Mouse (Mus musculus) adrenal gland, postnatal 4 days (tissue): ENCODE results near the gene Slc7a6. TPM values are rescaled to one million over a fixed set of nuclear protein-coding genes. Genes with fewer than 3 reads are reported as not detected.

Experiments
- DNase-seq, 2 experiments: peaks; one replicate each; pipeline ENCODE4 v3.0.0; 2021 to 2022; ENCODE audit warnings: low spot score in 2 of 2, mixed read lengths in 2 of 2
- total RNA-seq, 2 experiments: library from RNA; stranded (reverse); gene quantifications; 2 replicates each; pipeline ENCODE4 v1.2.3; 2021

Slc7a6 gene
- total RNA-seq, 2 experiments from 2014 or later: 21.0 to 25.3 TPM

DNA sequence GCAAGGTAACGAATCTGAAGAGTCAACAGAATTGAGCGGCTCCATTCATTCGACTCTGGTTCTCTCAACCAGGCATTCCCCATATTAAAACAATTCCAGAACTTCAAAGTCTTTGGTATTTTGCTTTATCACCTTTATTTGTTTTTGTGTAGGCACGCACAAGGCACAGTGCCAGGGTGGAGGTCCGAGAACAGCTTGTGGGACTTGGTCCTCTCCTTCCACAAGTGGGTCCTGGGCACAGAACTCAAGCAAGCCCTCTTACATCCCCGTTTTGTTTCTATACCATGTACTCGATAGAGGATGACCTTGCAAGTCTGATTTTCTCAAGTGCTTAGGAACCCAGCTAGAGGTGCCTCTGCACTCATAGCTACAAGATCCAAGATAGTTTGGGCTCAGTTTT lies 30.0 kb upstream of the Slc7a6 start:
- no peak for DNase-seq

DNA sequence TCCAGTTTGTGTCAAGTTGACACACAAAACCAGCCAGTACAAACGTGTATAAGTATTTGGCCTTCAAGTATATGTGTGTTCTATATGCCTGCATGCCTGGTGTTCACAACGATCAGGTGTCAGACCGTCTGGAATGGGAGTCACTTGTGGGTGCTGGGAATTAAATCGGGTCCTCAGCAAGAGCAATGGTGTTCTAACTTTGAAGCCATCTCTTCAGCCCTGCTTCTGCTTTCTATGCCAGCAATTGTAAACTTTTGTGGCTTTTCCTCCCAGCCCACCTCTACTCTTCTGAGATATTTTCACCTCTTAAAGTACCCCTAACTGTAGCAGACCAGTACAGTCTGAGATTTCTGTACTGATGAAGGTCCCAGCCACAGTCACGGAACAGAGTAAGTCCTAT lies 28.5 kb upstream of the Slc7a6 start:
- no peak for DNase-seq

DNA sequence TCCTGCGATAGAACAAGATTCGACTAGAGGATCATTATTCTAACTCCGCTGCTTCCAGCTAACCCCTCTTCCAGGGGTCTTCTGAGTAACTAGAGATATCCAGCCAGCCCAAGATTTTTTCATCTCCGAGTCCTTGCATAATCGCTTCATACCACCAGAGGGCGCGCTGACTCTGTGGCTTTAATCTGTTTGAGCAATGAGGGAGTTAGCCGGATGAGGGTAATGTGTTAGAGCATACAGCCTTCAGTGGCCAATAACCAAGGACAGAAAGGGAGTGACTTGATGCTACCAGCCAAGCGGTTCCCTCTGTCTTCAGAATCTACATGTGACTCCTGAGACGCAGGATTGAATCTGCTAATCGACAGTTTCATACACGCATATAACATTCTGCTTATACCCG lies 27.9 kb upstream of the Slc7a6 start:
- DNase-seq: peak; percentile 67 to 73

DNA sequence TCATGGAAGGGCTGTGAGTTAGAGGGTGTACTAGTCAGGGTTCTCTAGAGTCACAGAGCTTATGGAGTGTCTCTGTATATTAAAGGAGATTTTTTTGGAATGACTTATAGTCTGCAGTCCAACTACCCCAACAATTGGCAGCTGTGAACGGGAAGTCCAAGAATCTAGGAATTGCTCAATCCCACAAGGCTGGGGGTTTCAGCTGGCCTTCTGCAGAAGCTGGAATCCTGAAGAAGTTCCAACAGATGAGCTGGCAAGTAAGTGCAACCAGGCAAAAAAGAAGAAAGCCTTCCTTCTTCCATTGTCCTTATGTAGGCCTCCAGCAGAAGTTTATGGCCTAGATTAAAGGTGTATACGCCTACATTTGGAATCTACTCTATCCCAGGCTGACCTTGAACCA lies 23.3 kb upstream of the Slc7a6 start:
- DNase-seq: no peak

DNA sequence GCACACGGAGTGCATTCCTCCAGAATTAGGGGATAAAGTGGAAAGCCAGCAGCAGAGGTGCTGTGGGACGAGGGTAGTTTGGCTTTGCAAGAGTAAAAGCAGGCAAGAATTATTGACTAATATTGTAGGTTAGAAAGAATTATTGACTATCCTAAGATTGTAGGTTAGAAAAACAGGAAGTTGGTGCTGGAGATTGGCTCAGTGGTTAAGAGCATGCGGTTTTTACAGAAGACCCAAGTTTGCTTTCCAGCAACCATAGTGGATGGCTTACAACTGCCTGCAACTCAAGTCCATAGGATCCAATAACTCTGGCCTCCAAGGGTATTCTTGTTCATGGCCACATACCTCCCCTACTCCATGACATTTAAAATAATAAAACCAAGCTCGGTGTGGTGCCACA lies 22.6 kb upstream of the Slc7a6 start:
- no peak for DNase-seq

DNA sequence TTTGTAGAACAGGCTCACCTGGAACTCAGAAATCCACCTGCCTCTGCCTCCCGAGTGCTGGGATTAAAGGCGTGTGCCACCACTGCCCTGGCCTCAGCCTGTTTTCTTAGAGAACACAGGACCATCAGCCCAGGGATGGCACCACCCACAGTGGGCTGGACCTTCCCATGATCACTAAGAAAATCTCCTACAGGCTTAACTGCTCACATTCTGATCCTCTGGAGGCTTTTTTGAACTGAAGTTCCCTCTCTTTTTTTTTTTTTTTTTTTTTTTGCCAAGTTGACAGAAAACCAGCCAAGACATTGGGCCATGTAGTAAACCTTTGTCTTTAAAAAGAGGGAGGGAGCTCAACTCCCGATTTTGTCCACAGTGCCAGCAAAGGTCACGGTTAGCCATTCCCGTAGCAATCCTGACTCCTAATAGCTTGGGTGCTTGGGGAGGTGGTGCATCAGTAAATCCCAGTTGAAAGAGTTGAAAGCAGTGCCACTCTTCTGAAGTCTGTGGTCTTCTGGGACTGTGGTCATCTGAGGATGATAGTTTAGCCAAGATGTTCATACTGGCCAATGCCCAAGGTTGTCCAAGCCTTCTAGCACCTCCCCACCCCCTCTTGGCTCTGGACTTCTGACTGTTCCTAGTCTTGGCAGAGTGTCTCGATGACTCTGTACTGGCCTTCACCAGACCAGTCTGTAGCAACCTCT lies 20.6 kb upstream of the Slc7a6 start:
- no peak for DNase-seq

DNA sequence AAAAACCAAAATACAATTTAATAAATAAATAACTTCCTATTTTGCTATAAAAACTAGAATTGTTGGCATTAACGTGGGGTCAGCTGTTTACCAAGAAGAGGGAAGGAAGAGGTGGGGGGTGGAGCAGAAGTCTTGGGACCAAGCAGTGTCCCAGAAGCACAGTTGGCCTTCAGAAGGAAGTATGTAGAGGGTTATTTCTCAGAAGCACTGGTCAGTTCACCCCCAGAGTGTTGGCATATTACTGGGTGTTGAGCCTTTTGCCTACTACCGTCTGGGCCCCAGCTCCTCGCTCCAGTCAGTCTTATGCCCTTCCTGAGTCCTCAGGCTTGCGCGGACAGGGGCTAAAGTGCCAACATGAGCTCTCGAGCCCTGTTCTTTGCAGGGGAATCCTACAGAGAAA lies 19.6 kb upstream of the Slc7a6 start:
- no peak for DNase-seq

DNA sequence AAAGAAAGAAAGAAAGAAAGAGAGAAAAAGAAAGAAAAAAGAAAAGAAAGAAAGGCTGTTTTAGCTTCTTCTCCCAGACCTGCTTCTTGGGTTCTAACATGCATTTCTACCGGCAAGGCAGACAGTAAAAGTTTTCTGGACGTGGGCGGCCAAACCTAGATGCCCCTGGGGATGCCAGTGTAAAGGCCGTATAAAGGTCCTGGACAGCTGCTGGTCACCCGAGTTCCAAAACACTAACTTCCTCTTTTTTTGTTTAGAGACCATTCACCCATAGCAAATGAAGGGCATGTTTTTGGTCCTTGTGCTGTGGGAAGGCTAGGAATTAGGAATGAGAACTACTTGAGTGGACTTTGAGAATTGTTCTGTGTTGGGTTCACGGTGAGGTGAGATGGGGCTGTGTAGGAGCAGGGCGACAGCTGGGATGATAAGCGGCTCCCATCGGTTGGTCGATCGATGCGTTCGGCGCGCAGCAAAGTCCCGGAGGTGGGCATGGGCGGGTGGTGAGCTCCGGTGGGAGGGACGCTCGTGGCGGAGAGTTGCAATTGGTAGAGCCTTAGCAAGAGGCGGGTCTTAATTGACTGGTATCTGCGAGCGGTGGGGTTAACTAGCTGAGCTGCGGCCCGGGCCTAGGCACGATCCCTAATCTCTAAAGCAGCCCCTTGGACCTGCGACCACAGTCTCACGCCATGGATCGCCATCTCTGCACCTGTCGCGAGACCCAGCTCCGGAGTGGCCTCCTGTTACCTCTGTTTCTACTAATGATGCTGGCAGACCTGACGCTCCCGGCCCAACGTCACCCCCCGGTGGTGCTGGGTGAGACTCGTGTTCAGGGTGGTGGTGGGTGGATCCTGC lies 18.6 kb upstream of the Slc7a6 start, which contains the start of gene Pla2g15:
Pla2g15 (plus strand) TSS at position 599 of the 852 bp plus-strand sequence.
- peak; percentile 69 to 89 for DNase-seq

DNA sequence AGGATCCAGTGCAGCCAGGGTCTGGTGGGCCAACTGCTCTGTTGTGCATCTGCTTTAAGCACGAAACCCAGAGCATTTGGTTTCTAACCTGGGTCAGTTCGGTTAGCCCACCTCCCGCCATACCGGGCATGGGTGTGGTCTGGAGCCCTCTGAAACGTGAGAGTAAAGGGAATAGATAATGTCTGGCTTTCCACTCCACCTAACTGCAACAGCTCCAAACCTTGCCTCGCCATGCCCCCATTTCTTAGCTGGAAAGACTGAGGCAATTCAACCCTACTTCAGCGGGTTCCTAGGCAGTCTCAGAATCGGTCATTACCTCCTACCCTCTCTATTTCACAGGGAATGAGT lies 18.0 kb upstream of the Slc7a6 start:
- DNase-seq: no peak

DNA sequence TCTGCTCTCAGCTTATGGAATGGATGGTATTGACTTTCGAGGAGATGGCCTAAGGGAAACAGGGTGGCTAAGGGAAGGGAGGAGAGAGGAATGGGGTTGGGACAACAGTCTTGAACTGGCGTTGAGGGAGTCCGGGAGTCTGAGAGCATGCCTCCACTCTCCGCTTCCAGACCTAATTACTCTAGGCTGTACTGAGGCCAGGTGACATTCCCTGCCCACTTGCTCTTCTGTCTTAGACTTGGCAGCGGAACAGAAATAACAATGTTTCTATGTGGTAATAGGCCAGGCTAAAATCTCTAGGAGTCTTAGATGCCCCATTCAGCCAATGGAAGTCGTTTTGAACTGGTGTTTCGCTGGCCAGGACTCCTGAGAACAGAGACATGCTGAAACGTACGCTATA lies 17.6 kb upstream of the Slc7a6 start:
- DNase-seq: no peak

DNA sequence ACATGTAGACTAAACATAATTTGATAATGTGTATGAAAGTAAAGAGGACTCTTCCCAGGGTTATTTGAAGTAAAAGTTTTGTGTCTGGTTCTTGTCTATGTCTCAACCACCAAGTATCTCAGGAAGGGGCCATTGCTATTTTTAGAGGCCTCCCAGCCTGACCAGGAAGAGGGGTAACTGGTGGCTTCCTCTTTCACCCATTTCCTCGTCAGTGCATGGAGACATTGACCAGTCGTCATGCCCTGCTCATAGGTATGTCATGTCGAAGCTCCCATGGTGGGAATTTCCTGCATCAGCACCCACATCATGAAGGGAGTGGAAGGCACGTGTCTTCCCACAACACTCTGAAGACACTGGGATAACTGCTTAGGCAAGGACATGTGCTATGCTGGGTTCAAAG lies 15.8 kb upstream of the Slc7a6 start:
- DNase-seq: no peak

DNA sequence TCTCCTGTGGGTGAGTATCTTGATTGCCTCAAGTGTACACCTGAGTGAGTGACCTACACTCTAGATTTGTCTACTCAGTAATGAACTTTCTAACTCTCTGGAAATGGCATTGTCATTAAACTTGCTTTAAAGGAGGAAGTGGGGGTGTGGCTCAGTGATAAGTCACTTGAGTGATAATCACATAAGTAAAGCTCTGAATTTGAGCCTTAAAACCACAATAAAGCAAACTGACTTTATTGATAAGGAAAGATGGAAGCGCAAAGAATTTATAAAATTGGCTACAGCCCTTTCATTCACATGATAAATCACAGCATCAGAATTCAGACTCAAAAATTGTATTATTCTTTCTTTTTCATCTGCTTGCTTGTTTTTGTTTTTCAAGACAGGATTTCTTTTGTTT lies 11.2 kb upstream of the Slc7a6 start:
- DNase-seq: no peak

DNA sequence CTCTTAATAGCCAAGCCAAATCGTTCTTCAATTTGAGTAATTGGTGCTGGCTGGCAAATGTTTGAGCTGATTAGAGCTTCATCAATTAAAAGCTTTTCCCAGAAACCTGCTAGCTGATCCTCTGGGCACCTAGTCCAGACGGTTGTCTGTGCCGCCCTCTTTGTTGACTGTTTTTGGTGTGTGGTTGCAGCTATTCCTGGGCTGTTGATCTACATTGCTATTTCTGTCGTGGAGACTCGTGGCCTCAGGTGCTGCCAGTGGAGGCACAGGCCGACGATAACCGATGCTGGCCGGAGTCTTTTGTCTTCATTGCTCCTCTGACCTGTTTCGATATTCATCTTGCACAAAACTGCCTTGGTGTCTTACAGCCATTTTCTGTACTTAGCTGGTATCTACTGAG lies 10.3 kb upstream of the Slc7a6 start:
- no peak for DNase-seq

DNA sequence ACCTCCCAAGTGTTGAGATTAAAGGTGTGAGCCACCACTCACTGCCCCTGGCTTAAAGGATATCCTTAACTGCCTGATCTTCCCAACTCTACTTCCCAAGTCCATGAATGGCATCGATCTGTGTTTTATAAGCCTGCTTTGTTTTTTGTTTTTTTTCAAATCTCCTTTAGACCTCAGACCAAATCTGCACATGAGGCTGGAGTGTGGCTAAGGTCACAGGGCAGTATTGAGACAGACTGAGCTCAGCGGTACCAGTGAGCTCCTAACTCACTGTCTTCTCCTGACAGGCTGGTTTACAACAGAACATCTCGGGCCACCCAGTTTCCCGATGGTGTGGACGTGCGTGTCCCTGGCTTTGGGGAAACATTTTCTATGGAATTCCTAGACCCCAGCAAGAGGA lies 8.8 kb upstream of the Slc7a6 start:
- DNase-seq: no peak

DNA sequence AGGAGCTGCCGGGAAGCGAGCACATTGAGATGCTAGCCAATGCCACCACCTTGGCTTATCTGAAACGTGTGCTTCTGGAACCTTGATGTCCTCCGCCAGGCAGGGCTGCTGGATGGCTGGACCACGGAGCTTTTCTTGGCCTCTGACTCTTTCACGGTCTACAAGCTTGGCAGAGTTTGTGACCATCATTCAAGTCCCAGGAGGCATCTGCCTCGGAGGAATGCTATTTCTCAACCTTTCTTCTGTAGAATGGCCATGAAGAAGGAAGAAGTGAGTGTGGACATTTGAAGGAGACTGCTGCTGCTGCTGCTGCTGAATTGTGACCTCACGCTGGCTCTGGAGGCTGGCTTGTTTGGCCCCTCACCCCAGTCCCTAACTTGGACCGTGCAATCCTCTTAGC lies 5.4 kb upstream of the Slc7a6 start:
- DNase-seq: no peak

DNA sequence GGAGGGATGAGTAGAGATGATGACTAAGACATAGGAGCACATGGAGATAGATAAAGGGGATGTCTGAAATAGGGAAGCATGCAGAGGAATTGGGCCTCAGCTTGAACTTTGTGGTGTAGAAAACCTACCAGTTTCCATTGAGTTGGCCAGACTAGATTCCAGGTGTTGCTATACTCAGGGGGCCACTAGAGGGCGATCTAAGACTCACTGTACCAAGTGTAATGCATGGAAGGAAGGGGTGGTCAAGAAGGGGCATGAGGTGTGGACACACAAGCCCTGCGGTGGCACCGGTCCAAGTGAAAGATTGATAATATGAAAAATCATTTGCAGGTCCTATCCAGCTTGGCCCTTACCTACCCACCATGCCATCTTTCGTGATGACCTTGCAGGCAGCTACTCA lies 3.2 kb upstream of the Slc7a6 start:
- DNase-seq: peak in 1 of 2 experiments; percentile 57

DNA sequence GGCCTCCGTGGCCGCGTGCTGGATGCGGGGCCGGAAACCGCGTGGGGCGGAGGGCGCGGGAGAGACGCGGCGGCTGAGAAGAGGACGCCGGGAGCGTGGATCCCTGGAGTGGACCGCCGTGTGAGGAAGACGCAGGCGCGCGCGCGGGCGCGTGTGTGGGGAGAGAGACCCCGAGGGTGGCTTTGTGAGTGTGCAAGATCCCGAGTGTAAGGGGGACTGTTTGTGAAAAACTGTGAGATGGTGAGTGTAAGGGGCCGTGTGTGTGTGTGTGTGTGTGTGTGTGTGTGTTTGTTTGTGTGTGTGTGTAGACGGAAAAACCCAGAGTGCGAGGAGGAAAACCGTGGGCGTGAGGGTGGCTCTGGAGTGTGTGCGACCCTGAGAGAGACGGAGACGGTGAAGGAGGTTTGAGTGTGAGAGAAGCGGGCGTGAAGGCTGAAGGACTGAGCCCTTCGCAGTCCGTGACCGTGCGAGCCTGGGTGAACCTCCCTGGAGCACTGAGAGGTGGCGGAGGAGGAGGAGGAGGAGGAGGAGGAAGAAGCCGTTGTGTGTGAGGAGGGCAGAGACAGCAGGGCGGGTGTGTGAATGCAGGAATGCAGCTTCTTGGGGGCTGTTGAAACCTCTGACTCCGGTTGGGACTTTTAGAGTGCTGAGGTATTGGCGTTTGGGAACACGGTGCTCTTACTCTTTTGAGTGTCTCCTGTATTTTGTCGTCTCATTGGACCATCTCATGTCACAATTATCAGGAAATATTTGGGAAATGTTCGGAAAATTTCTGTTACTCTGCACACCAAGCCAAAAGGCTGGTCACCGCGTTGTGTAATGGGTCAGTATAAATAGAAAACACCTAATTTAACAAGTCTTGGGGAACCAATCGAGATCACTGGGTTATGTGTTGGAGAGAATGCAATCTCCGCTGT lies 618 bp downstream of the Slc7a6 start:
- peak in 1 of 2 experiments; percentile 36 for DNase-seq

DNA sequence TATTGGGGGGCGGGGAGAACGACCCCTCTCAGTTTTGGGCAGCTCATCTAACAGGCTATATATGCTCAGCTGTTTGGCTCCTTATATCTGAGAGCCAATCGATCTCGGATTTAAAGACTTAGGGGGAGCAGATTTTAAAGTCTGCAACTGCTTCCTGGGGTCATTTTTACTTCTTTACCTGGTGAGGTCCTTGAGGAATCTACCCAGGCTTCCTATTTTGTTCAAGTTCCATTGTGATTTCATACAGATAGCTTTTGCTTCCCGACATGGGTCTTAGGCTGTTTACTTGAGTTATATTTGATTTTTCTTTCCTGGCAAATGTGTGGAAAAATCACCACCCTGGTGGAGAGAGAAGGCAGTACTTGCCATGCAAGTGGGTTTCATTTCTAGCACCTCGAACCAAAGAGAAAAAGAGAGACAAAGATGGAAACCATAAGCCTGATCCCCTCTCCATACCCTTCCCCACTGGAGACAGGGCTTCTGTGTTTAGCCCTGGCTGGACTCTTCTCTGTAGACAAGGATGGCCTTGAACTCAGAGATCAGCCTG lies 1.4 kb downstream of the Slc7a6 start:
- DNase-seq: no peak

DNA sequence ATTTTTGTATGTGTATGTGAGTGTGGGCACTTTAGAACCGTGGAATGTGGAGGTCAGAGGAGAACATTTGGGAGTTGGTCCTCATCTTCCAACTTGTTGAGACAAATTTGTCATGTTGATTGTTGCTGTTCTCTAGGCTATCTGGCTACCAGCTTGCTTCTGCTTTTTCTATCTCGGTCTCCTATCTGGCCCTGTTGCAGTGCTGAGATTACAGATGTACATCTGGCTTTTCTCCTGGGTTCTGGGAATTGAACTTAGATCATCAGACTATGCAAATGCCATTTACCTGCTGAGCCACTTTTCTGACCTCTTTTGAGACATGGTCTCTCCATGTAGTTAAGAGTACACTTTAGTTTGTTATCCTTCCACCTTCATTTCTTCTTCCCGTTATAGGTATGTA lies 4.9 kb downstream of the Slc7a6 start:
- DNase-seq: no peak

DNA sequence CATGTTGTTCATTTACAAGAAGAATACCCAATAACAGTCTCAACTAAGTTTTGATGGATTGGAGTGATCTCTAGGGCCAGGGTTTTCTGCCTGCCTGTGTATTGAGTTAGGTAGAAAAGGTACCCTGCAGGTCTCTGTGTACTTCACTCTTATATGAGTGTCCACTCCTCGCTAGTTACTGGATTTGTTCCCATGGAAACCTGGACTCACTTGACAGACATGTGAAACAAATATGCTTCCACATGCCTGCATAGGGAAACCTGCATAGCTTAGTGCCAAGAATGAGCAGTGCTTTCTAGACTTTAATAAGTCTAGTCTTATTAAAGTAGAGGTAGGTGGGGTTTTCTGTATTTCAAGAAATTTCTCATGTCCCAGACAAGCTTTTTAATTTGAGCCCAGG lies 8.2 kb downstream of the Slc7a6 start:
- DNase-seq: no peak

DNA sequence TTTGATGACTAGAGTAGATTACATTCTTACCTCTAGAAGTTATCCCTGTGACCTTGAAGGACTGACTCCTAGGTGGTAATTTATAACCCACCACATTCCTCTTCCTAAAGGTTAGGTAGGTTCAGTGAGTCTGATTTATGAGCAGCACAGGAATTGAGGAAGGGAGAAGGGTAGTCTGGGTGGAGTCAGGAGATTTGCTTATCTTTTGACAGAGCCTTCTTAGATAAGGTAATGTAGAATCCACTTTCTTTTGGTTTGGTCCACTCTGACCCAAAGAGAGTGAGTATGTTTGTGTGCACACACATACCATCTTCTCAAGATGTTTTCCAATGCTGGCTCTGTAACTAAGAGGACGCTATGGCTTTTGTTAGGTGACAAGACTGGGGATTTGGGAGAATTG lies 8.9 kb downstream of the Slc7a6 start:
- DNase-seq: no peak
